Mouse (Mus musculus): ENCODE measurements around the gene Apoa4.

GRCm38 (mm10) chr9:46208401-46208974 lies 32.0 kb upstream of the Apoa4 start:
- no peak for TF ChIP-seq MAFK (IDR thresholded peaks at IDR 0.05; ENCODE audit: insufficient read depth, low read depth, low read length)
- TF ChIP-seq ZC3H11A (IDR thresholded peaks at IDR 0.05; ENCODE audit: borderline replicate concordance, low read depth, low read length): no peak
- no peak for TF ChIP-seq CHD2 (IDR thresholded peaks at IDR 0.05; ENCODE audit: low read depth, low read length)
- TF ChIP-seq HCFC1 (IDR thresholded peaks at IDR 0.05; ENCODE audit: borderline replicate concordance, insufficient read depth, low read length): no peak

All from ES-E14 (cell line).